Mouse (Mus musculus): Measurements from ENCODE around the gene Ccdc57. TPM values are rescaled to one million over a fixed set of nuclear protein-coding genes. Genes with fewer than 3 reads are reported as not detected.
A peak's percentile ranks its signal among the peaks of the same experiment; 100 is the strongest.

Ccdc57 gene
- total RNA-seq, 2 experiments from 2014 or later, result 2.5 to 4.8 TPM

GRCm38 (mm10) chr11:120951731-120952730, 19.4 kb upstream of the Ccdc57 start:
- DNase-seq, result no peak

GRCm38 (mm10) chr11:120951237-120951636, 18.6 kb upstream of the Ccdc57 start:
- no peak for DNase-seq

DNA sequence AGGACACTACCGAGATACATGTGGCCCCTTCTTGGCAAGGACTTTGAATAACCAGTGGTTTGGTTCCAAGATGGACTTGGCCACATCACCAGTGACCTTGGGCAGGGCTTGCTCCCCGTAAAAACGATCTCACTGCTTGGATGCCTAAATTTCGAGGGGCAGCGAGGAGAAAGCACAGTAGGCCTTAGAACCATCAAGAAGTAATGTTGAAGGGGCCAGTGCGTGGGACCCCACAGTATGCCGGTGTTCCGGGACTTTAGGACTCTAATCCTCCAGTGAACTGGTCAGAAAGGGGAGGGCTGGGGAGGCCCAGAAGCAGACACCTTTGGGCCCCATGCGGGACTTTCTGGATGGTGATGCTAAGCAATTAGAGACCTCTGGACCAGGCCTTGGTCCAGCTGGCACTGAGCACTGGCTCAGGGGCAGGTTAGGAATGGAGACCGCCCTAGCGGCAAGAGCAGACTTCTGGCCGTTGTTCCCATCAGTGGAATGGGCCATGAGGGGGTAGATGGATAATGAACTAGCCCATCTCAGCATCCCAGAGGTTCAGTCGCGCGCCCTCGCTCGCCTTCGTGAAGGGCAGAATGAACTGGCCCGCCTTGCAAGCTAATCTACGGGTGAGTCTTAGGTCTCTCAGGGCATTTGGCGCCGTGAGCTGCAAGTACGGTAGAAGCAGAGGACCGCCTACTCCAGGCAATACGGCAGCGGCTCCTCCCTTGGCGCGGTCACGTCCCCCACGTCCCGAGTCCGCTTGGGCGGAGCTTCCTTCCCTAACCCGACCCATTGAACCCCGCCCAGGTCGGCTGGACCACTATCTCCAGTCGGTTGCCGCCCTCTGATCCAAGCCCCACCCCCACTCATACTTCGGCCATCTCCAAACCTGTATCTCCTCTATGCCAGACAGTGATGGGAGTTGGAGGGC, 17.9 kb upstream of the Ccdc57 start:
- peak; percentile 88 for DNase-seq

DNA sequence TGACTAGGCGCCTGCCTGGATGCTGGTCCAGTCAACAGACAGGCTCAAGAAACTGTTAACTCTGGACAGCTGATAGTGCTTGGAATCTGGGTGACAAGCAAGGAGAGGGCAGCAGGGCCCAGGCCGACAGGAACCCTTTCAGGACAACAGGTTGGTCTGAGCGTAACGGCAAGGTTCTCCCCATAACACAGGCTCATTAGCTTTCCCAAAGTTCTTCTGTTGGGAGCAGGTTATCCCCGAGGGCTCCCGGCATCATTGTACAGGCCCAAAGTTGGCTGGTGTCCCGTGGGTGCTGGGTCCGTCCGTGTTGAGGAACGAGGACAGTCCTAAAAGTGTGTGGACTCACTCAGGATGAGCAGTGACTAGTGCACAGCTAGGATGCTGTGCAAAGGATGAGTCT, 17.2 kb upstream of the Ccdc57 start:
- DNase-seq, result peak; percentile 36

DNA sequence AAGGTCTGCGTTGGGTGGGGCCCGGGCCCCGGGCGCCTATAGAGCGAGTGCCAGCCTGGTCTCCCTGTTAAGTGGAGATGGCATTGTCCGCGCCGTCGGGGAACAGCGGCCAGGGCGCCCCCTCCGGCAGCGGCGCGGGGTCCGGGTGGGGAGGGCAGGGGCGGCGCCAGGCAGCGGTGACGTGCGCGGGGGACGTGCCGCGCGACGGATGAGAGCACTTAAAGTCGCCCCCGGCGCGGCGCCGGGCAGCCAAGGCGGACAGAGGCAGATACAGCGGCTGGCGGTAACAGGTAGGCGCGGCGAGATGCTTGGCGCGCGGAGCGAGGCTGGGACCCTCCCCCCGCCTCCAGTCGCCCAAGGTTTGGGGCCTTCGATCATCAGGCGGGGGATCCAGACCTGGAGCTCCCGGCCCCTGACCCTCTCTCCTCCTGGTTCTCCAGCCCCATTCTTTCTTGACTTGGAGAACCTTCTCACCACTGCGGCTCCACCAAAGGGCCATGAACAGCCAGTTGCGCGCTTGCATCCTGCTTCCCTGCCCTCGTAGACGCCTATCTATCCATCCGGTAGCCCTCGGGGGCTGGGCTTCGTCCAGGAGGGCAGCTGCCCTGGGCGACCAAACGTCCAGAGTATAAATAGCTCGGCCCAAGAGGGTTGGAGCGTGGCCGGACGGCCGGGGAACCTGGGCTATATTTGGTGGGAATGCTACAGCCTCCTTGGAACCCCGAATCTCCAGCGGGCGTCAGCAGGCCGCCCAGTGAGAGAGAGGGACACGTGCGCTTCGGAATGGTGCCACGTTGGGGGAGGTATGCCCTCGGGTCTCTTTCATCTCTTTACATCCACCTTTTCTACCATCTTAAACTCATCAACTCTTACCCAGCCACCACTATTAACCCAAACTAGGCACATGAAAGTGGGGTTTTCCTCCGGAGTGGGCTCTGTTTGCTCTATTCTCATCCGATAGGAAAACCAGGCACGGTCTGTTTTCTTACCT, 16.5 kb upstream of the Ccdc57 start:
- peak; percentile 77 for DNase-seq

- no peak for DNase-seq
Measured at GRCm38 (mm10) chr11:120948328-120948727, 15.7 kb upstream of the Ccdc57 start, which contains the start of gene Slc16a3. Slc16a3 (plus strand) TSS chr11:120948480.

DNA sequence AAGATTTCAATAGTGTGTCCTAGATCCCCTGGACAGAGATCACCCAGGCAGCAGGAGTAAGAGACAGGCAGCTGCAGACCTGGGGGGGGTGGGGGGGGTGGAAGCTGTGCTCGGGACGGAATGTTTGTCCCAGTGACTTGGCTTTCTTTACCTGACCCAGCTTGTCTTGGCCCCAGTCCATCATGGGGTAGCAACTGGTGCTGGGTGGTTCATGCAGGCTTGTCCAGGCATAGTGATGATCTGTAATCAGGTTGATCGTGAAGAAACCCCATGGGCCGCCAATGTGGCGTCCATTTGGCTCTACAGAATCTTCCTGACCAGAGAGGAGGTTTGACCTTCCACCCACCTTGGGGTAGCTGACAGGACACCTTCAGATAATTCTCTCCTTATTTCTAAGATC, 13.3 kb upstream of the Ccdc57 start:
- no peak for DNase-seq

DNA sequence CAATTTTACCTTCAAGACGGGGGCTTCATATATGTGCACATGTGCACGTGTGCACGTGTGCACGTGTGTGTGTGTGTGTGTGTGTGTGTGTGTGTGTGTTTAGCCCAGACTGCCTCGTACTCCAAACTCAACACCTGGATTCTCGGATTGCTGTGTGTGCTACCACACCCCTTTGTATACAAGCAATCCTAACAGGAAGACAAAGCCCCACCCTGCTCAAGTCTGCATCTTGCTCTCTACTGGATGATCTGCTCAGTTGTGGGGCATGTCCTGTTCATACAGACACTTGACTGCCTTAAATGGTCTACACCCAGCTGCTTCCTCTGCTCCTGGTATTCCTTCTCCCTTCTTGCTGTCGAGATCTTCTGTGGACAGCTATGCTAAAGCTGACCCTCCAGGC, 12.6 kb upstream of the Ccdc57 start:
- no peak for DNase-seq

- no peak for DNase-seq
Measured at GRCm38 (mm10) chr11:120940959-120941358, 8.3 kb upstream of the Ccdc57 start.

DNA sequence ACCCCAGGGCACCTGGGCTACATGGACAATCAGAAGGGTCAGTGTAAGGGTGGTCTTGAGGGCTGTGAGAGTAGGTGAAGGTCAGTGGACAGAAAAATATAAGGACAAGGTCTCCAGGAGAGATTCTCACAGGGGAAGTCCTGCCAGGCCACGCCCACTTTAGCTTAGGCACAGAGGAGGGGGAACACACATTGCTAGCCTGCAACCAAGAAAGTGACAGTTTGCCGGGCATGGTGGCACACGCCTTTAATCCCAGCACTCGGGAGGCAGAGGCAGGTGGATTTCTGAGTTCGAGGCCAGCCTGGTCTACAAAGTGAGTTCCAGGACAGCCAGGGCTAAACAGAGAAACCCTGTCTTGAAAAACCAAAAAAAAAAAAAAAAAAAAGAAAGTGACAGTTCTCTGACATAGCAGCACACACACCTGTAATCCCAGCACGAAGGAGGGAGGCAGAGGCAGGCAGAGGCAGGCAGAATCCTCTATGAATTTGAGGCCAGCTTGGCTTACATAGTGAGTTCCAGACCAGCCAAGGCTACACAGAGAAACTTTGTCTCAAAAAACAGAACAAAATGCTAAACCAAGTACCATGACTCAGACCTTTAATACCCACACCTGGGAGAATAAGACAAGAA, 7.2 kb upstream of the Ccdc57 start:
- DNase-seq, result no peak

DNA sequence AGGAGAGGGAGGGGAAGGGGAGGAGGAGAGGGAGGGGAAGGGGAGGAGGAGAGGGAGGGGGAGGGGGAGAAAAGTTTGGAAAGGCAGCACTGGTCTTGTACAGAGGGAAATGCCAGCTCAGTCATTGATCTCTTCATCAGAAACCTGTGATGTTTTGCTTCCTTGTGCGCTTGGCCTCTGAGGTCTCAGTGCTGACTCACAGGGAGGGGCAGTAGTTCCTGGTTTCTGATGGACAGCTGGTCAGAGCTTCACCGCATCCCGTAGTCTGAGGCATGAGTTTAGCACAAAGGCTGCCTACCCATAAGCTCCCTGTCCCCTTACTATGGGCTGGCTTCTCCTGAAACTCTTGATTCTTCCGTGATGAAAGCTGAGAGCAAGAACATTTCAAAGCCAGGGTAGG, 6.1 kb upstream of the Ccdc57 start:
- DNase-seq, result no peak

DNA sequence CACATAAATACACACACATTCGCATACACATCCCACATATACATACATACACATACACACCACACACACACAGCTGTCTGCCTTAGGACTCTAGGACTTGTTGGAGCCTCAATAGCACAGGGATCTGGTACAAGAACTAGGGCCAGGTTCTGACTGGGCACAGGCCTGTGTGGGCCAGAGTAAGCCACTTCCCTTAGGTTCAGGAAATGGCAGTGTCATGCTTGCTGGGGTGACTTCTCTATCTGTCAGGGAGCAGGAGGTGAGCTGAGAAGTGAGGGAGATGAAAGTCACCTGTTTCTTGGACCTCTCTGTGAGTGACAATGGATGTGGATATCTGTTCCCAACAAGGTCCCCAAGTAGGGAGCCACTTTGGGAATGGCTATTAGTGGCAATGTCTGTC, 5.3 kb upstream of the Ccdc57 start:
- no peak for DNase-seq

- DNase-seq, result no peak
Measured at GRCm38 (mm10) chr11:120931479-120931878, 1.2 kb downstream of the Ccdc57 start.

GRCm38 (mm10) chr11:120928468-120928867, 4.2 kb downstream of the Ccdc57 start:
- DNase-seq, result no peak

- DNase-seq, result no peak
Measured at GRCm38 (mm10) chr11:120922528-120922927, 10.1 kb downstream of the Ccdc57 start.

DNA sequence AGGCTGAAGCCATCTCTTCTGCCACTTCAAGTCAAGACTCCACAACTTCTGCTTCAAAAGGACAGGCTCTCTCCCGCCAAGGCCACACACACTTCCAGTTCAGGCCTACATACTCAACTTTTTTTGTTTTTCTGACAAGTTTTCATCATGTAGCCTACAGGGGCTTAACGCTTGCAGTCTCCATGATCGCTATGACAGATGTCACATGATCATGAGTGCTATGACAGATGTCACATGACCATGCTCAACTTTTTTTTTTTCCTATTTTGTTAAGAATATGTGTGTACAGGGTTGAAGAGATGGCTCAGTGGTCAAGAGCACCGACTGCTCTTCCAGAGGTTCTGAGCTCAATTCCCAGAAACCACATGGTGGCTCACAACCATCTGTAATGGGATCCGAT, 14.9 kb downstream of the Ccdc57 start:
- no peak for DNase-seq

DNA sequence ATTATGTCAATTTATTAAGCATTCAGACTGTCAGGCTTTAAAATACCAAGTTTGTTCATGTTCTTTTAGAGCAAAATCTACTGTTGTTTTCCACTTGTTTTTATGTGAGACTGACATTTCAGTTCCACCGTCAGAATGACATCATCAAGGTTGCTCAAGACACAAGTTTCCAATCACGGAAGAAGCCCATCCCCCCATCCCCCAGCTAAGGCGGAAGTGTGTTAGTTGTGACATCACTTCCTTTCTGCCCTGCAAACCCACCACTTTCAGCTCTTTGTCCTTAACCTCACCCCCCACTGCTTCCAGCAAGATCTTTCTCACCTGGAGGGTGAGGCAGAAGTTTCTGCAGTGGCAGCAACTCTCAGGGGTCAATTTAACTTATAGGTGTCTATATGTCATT, 16.2 kb downstream of the Ccdc57 start:
- DNase-seq, result no peak

DNA sequence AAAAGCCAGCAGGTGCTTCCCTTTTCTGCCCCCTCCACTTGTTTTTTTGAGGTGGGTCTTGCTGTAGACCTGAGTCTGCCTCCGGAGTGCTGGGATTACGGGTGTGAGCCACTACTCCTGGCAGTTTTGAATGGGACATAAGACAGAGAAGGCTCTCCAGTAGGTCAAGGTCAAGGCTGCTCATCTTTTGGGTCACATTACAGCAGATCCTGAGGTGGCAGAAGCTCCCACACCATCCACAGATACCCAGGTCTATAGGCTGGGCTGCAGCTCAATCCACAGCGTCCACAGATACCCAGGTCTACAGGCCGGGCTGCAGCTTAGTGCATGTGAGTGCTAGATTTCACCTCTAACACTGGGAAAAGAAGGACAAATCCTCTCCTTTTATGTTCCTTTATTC, 18.9 kb downstream of the Ccdc57 start:
- DNase-seq, result no peak

DNA sequence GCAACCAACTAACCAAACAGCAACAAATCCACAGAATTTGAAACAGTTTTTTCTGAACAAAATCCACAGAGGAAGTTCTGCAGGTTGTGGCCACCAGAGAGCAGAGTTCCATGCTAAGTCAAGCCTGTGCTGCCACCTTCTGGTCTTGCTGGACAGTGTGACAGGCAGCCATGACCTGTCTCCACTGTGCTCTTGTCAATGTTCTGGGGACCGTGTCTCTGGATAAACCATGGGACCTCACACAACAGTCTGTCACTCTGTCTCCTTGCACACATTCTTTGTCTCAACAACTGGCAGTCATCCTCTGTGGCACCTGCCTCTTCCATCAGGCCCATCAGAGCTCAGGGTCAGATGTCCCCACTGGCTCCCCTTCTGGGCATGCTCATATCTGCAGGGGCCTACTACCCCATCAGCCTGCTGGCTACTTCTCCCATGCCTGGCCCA, 27.2 kb downstream of the Ccdc57 start:
- DNase-seq, result peak; percentile 72

GRCm38 (mm10) chr11:120904561-120904960, 28.1 kb downstream of the Ccdc57 start:
- no peak for DNase-seq

All from gastrocnemius, postnatal 10 days (tissue).